Mouse (Mus musculus) kidney, embryonic 14.5 days (tissue): ENCODE measurements around the gene Tenm3. TPM values are rescaled to one million over a fixed set of nuclear protein-coding genes. Genes with fewer than 3 reads are reported as not detected.
A peak's percentile ranks its signal among the peaks of the same experiment; 100 is the strongest.

Experiments
- ATAC-seq: fragments of 200-750 bp; cut with Nextera tagmentation; 2 replicates; pipeline ENCODE4 v1.8.0; 2017; ENCODE audit warnings: moderate number of reproducible peaks, mild to moderate bottlenecking, moderate TSS enrichment, moderate library complexity; ENCODE audit not compliant: low FRiP score, low TSS enrichment
- H3K27ac ChIP-seq: fragments of 300-500 bp; sonication (generic); 2 replicates; pipeline ENCODE4 v1.5.1; 2014; ENCODE audit warnings: low read depth, mild to moderate bottlenecking, low read length, moderate library complexity, mixed read lengths
- H3K27me3 ChIP-seq: fragments of 300-500 bp; sonication (generic); 2 replicates; pipeline ENCODE4 v1.6.1; 2014; ENCODE audit warnings: mild to moderate bottlenecking, low read length; ENCODE audit not compliant: control insufficient read depth, insufficient read depth
- H3K36me3 ChIP-seq: fragments of 300-500 bp; sonication (generic); 2 replicates; pipeline ENCODE4 v1.6.1; 2014; ENCODE audit warnings: low read length, mixed read lengths; ENCODE audit not compliant: control insufficient read depth, insufficient read depth
- H3K4me1 ChIP-seq: fragments of 300-500 bp; sonication (generic); 2 replicates; pipeline ENCODE4 v1.6.1; 2014; ENCODE audit warnings: low read length, mixed read lengths; ENCODE audit not compliant: control insufficient read depth, insufficient read depth
- H3K4me2 ChIP-seq: fragments of 300-500 bp; sonication (generic); replicated peaks from 2 replicates; pipeline ENCODE4 v1.6.1; 2014; ENCODE audit warnings: low read depth, mild to moderate bottlenecking, low read length
- H3K4me3 ChIP-seq: fragments of 300-500 bp; sonication (generic); 2 replicates; pipeline ENCODE4 v1.5.1; 2014; ENCODE audit warnings: mild to moderate bottlenecking, low read length
- H3K9ac ChIP-seq: fragments of 300-500 bp; sonication (generic); 2 replicates; pipeline ENCODE4 v1.6.1; 2014; ENCODE audit warnings: low read depth, mild to moderate bottlenecking, low read length, moderate library complexity
- H3K9me3 ChIP-seq: fragments of 300-500 bp; sonication (generic); 2 replicates; pipeline ENCODE4 v1.6.1; 2016; ENCODE audit warnings: low read length; ENCODE audit not compliant: control insufficient read depth
- WGBS: fragments of 180-500 bp; shearing (Covaris S2); extraction: QIAGEN DNeasy Blood & Tissue Kit; methylation state at CpG from one replicate; pipeline ENCODE4 v1.1.7; 2014; 5-methylcytosine and 5-hydroxymethylcytosine counted together
- polyA plus RNA-seq: library from polyadenylated mRNA; unstranded; fragments of >200 nt; fragmentation: Nextera tagmentation; extraction: Ambion mirVana; gene quantifications from 2 replicates; pipeline ENCODE4 v1.2.1, GENCODE M21; 2014

Gene Tenm3
- polyA plus RNA-seq, 1 experiment from 2014 or later: 34.4 TPM

DNA sequence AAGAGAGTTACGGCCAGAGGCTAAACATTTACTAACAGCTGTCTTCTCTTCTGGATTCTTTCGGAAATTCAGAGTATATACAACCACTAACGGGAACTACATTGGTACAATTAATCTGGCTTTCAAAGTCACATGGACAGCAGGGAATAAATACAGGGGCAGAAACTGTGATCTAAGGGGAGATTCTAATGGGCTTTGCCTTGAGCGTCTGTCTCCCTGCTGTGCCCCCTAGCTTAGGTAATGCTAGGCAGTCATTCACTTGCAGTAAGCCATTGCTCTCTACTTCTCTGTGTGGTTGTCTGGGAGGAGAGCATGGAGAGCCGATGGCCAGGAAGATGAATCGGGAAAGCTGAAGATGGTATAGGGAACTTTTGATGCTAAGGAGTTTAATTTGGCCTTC is 264.0 kb downstream of the Tenm3 start:
- no peak overlapping the region for H3K9ac ChIP-seq
- no peaks in the 10 kb centered on the region for H3K36me3 ChIP-seq
- H3K27ac ChIP-seq: no peak overlapping the region
- H3K4me2 ChIP-seq: peak overlapping the region; percentile 21; the same call in 1 of the 2 replicates
- WGBS: 16% methylated on average over 6 of the region's 6 CpGs
- no peaks in the 10 kb centered on the region for H3K27me3 ChIP-seq
- H3K4me3 ChIP-seq: no peak overlapping the region
- ATAC-seq: no peak
- H3K4me1 ChIP-seq: peaks cover 9% of the 10 kb centered on the region
- no peaks in the 10 kb centered on the region for H3K9me3 ChIP-seq

DNA sequence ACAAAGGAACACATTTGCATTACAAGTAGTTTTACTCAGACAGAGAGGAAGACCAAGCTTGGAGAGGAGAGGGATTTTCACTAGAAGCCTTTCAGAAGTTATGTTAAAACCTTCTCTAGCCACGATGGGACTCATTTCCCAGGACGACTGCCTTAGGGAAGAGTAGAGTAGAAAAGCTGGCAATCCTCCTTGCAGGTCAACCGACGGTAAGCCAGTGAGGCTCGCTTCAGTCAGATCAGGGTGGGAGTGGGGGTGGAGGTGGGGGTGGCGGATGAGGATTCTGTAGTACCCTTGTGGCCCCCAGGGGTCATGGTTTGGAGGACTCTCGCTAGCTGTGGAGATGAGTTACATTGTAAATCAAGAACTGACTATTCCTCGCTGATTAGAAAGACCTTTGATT is 264.6 kb downstream of the Tenm3 start:
- peak overlapping the region; percentile 21 for H3K4me2 ChIP-seq
- ATAC-seq: no peak

DNA sequence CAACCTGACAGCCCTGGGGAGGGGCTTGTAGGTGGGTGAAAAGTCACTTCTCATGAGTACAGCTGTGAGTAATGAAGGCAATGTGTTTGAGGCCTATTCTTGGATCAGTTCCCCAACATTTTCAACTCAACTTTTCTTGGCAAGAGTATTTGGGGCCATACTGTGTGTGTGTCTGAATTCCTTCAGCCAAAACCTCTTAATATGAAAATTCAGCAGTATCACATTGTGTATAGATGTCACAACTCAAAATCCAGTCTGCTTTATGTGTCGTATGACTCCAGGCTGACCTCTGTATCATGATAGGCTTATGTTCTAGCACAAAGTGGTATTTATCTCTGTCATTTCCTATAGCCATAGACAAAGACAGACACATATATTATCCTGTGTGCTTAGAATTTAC is 270.8 kb downstream of the Tenm3 start:
- no peak overlapping the region for H3K4me2 ChIP-seq
- no peaks in the 10 kb centered on the region for H3K36me3 ChIP-seq
- H3K27me3 ChIP-seq: no peaks in the 10 kb centered on the region
- no peaks in the 10 kb centered on the region for H3K4me1 ChIP-seq
- H3K27ac ChIP-seq: no peak overlapping the region
- no peak overlapping the region for H3K9ac ChIP-seq
- WGBS: 81% methylated on average over 1 of the region's 1 CpGs
- no peak overlapping the region for H3K4me3 ChIP-seq
- no peaks in the 10 kb centered on the region for H3K9me3 ChIP-seq
- no peak for ATAC-seq

More for the DNA sequence above, 264.6 kb downstream of the Tenm3 start:
- H3K9ac ChIP-seq: no peak overlapping the region
- no peaks in the 10 kb centered on the region for H3K27me3 ChIP-seq
- no peaks in the 10 kb centered on the region for H3K36me3 ChIP-seq
- no peaks in the 10 kb centered on the region for H3K9me3 ChIP-seq
- peaks cover 9% of the 10 kb centered on the region for H3K4me1 ChIP-seq
- H3K4me3 ChIP-seq: no peak overlapping the region
- WGBS: 9% methylated on average over 8 of the region's 8 CpGs
- H3K27ac ChIP-seq: no peak overlapping the region

DNA sequence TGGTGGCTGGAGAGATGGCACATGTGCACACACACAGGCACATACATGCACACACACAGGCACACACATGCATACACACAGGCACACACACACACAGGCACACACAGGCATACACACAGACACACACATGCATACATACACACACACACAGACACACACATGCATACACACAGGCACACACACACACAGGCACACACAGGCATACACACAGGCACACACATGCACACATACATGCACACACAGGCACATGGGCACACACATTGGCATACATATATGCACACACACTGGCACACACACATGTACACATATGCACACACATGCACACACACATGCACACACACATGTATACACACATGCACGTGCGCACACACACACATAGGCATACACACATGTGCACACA is 271.4 kb downstream of the Tenm3 start:
- no peaks in the 10 kb centered on the region for H3K36me3 ChIP-seq
- WGBS: 96% methylated on average over 2 of the region's 2 CpGs
- H3K4me2 ChIP-seq: no peak overlapping the region
- H3K27me3 ChIP-seq: no peaks in the 10 kb centered on the region
- H3K9ac ChIP-seq: no peak overlapping the region
- no peak overlapping the region for H3K4me3 ChIP-seq
- H3K9me3 ChIP-seq: no peaks in the 10 kb centered on the region
- H3K4me1 ChIP-seq: no peaks in the 10 kb centered on the region
- no peak for ATAC-seq
- H3K27ac ChIP-seq: no peak overlapping the region

DNA sequence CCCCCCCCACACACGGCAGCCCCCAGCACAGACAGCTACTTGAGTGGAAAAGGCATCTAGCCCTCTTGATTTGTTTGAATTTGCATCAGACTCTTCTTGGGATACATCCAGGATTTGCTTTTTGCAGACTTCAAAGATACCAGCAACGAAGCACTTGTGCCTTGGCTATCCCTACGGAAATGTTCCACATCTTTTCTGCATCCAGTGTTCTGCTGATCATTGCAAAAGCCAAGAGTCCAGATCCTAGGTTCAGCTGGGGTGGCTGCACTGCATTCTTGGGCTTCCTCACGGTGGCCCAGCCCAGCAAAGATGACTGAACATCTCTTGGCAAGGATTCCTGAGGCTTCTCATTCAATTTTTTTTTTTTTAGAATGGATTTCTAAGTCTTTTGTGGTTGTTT is 275.1 kb downstream of the Tenm3 start:
- Histone ChIP-seq H3K27ac (no peak overlapping the region), H3K27me3 (no peaks in the 10 kb centered on the region), H3K36me3 (no peaks in the 10 kb centered on the region), H3K4me3 (no peak overlapping the region), H3K4me2 (no peak overlapping the region), H3K9me3 (no peaks in the 10 kb centered on the region), H3K9ac (no peak overlapping the region), H3K4me1 (no peaks in the 10 kb centered on the region)
- no peak for ATAC-seq
- WGBS: 70% methylated on average over 4 of the region's 4 CpGs

DNA sequence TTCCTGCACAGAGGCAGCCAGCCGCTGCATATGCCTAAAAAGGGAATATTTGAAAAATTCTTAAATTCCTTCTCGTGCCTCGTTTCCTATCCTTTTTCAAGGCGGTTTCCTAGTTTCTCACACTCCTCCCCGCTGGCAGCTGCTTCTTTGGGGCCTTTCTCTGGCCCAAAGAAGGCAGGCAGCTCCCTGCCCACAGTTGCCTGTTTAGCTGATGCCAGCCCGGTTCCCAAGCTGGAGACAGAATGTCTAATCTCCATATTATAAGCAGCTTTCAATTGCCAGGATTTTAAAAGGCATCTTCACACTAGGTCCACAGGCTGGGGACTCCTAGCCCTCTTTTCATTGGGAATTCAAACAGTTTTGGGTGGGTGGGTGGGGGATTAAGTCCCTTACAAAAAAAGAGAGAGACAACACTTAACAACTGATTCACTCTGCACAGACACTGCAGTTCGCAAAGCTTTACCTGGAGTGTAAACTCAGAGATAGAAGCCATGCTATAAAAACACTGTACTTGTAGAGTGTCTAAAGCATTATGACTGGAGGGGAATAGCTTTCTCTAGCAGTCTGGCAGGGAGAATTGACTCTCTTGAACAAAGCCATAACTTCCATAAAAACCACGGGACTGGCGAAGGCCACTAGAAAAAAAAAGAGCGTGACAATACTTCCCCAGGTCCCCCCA is 275.7 kb downstream of the Tenm3 start:
- 81% methylated on average over 10 of the region's 10 CpGs for WGBS
- H3K27ac ChIP-seq: no peak overlapping the region

DNA sequence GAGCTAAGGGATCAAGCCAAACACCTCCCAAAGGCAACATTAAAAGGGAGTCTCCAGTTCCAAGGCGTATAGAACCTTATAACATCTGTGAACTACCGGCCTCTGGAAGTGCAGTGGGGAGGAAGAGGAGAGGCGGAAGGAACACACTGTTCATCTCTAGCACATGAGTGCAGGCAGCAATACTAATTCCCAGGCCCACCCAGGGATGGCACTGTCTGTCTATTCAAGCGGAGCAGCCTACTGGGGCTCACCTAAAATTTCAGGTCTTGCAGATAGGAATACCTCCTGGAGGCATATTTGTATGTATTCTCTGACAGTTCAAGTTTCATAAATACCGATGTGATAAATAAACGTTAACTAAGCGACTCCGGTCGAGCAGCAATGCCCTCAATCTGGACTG is 283.5 kb downstream of the Tenm3 start:
- no peaks in the 10 kb centered on the region for H3K27me3 ChIP-seq
- no peak overlapping the region for H3K9ac ChIP-seq
- no peak overlapping the region for H3K4me3 ChIP-seq
- H3K4me2 ChIP-seq: no peak overlapping the region
- H3K36me3 ChIP-seq: no peaks in the 10 kb centered on the region
- ATAC-seq: no peak
- no peaks in the 10 kb centered on the region for H3K4me1 ChIP-seq
- H3K27ac ChIP-seq: no peak overlapping the region
- H3K9me3 ChIP-seq: no peaks in the 10 kb centered on the region
- 63% methylated on average over 9 of the region's 9 CpGs for WGBS

More for the DNA sequence above, 275.7 kb downstream of the Tenm3 start:
- no peaks in the 10 kb centered on the region for H3K36me3 ChIP-seq
- no peak overlapping the region for H3K9ac ChIP-seq
- H3K4me1 ChIP-seq: no peaks in the 10 kb centered on the region
- no peaks in the 10 kb centered on the region for H3K27me3 ChIP-seq
- no peak overlapping the region for H3K4me2 ChIP-seq
- no peak for ATAC-seq
- H3K9me3 ChIP-seq: no peaks in the 10 kb centered on the region
- no peak overlapping the region for H3K4me3 ChIP-seq

DNA sequence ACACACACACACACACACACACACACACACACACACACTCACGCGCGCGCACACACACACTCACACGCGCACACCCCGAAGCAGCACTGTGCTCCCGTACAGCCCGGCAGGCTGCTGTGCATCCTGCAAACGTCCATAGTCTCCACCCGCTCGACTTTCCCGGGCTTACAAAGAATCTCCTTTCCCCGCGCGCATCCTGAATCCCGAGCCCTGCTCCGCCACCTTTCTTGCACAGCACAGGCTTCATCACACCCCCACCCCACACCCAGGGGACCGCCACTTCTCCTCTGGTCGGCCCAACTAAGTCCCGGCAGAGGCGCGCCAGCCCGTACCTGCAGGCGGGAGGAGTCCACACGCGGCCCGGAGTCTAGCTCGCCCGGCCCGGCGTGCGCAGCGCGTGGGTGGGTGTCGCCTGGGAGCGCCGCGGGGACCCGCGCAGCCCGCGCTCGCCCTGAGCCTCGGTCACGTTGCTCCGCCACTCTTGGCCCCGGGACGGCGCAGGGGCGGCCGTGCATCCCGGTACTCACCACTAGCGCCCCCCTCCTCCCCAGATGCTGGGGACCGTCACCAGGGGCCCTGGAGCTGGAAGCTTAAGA is 288.1 kb downstream of the Tenm3 start:
- Histone ChIP-seq H3K4me1 (peaks cover 8% of the 10 kb centered on the region), H3K9ac (peak overlapping the region; percentile 83), H3K4me2 (peak overlapping the region; percentile 77), H3K36me3 (no peaks in the 10 kb centered on the region), H3K9me3 (no peaks in the 10 kb centered on the region), H3K27me3 (no peaks in the 10 kb centered on the region), H3K4me3 (peak overlapping the region; percentile 84), H3K27ac (peak overlapping the region; percentile 85)
- under 1% methylated on average over 53 of the region's 55 CpGs for WGBS
- ATAC-seq: peak; percentile 87

DNA sequence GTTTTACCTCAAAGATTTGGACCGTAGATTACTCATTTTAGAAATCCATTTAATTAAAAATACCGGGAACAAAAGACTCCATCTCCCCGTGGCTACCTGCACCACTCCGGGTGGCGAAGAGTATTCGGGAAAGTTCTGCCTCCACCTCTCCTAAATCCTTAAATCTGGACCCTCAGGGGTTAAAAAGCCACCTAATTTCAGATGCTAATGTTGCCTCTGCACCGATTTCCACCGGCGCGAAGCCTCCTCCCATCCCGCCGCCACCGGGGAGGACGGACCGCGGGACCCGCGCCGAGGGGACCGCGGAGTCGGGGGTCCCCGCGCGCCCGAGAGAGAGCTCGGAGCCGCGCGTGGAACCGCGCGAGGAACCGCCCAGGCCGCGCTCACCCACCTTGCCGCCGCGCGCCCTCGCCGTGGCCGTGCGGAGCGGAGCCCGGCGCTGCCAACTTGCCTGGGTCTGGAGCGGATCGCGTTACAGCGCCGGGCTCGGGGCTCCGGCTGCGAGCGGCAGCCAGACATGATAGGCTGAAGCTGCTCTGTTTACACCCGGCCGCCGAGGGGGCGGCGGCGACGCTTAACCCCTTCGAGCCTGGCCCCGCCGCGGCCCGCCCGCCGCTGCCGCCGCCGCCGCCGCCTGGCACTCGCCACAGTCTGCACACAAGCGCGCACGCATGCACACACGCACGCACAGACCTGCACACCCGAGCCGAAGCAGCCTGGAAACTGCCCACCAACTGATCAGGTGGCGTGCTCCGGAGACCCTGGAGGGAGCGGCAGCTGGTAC is 288.8 kb downstream of the Tenm3 start:
- Histone ChIP-seq H3K4me1 (peaks cover 13% of the 10 kb centered on the region), H3K4me2 (peak overlapping the region; percentile 77), H3K27ac (peak overlapping the region; percentile 85), H3K9ac (peak overlapping the region; percentile 83), H3K27me3 (no peaks in the 10 kb centered on the region), H3K36me3 (no peaks in the 10 kb centered on the region), H3K9me3 (no peaks in the 10 kb centered on the region), H3K4me3 (peak overlapping the region; percentile 84)
- under 1% methylated on average over 78 of the region's 86 CpGs for WGBS
- peak; percentile 96 for ATAC-seq
